Mouse (Mus musculus) frontal cortex, postnatal 14 days (tissue): ENCODE measurements around the gene Matn1.

Experiments
- DNase-seq, 2 experiments: peaks; one replicate each; pipeline ENCODE4 v3.0.0; 2022; ENCODE audit warnings: low spot score in 2 of 2

Matn1 gene

GRCm38 (mm10) chr4:130944112-130944511, at the start of gene Matn1:
Gene Matn1, plus strand, starts transcription at chr4:130944385.
- no peak for DNase-seq

GRCm38 (mm10) chr4:130895701-130896100, 48.5 kb upstream of the Matn1 start:
- no peak for DNase-seq

- DNase-seq: peak in 1 of 2 experiments; percentile 53
Observed at GRCm38 (mm10) chr4:130896372-130896771, 47.8 kb upstream of the Matn1 start.

- DNase-seq: no peak
Observed at GRCm38 (mm10) chr4:130899383-130899781, 44.8 kb upstream of the Matn1 start.

- DNase-seq: no peak
Observed at GRCm38 (mm10) chr4:130899782-130900427, 44.3 kb upstream of the Matn1 start.

- DNase-seq: no peak
Observed at GRCm38 (mm10) chr4:130900746-130901145, 43.4 kb upstream of the Matn1 start.

- DNase-seq: no peak
Observed at GRCm38 (mm10) chr4:130902289-130902781, 41.9 kb upstream of the Matn1 start.

GRCm38 (mm10) chr4:130905025-130905424, 39.2 kb upstream of the Matn1 start:
- no peak for DNase-seq

- DNase-seq: no peak
Observed at GRCm38 (mm10) chr4:130905882-130906281, 38.3 kb upstream of the Matn1 start.

GRCm38 (mm10) chr4:130906296-130906695, 37.9 kb upstream of the Matn1 start:
- DNase-seq: no peak

- DNase-seq: no peak
Observed at GRCm38 (mm10) chr4:130907200-130908069, 36.8 kb upstream of the Matn1 start.

GRCm38 (mm10) chr4:130908133-130908532, 36.1 kb upstream of the Matn1 start:
- no peak for DNase-seq

GRCm38 (mm10) chr4:130909167-130909874, 34.9 kb upstream of the Matn1 start:
- DNase-seq: no peak

- no peak for DNase-seq
Observed at GRCm38 (mm10) chr4:130910666-130911065, 33.5 kb upstream of the Matn1 start.

GRCm38 (mm10) chr4:130912626-130913025, 31.6 kb upstream of the Matn1 start:
- no peak for DNase-seq

GRCm38 (mm10) chr4:130913077-130913476, 31.1 kb upstream of the Matn1 start, which contains the start of gene Laptm5:
Gene Laptm5, plus strand, starts transcription at chr4:130913125.
- no peak for DNase-seq

- DNase-seq: no peak
Observed at GRCm38 (mm10) chr4:130913511-130913910, 30.7 kb upstream of the Matn1 start.

- no peak for DNase-seq
Observed at GRCm38 (mm10) chr4:130914011-130914410, 30.2 kb upstream of the Matn1 start.

- DNase-seq: no peak
Observed at GRCm38 (mm10) chr4:130914527-130914926, 29.7 kb upstream of the Matn1 start.

GRCm38 (mm10) chr4:130915006-130915667, 29.0 kb upstream of the Matn1 start:
- no peak for DNase-seq

- no peak for DNase-seq
Observed at GRCm38 (mm10) chr4:130915668-130916035, 28.5 kb upstream of the Matn1 start.

- no peak for DNase-seq
Observed at GRCm38 (mm10) chr4:130916639-130917038, 27.5 kb upstream of the Matn1 start.
